Mouse (Mus musculus): ENCODE results near the gene Mecom. TPM values are rescaled to one million over a fixed set of nuclear protein-coding genes. Genes with fewer than 3 reads are reported as not detected.

Mecom gene
- total and polyA plus RNA-seq, 2 experiments from 2014 or later, result 1.9 to 3.9 TPM

GRCm38 (mm10) chr3:30192294-30193007, 355.4 kb downstream of the Mecom start:
- no peaks in the 10 kb centered on the region for H3K4me1 ChIP-seq (ENCODE audit: insufficient read depth)
- H3K4me2 ChIP-seq (ENCODE audit: low read depth), result no peak overlapping the region
- H3K36me3 ChIP-seq (ENCODE audit: insufficient read depth), result no peaks in the 10 kb centered on the region
- H3K27me3 ChIP-seq (ENCODE audit: insufficient read depth, low read length), result no peaks in the 10 kb centered on the region
- no peak for ATAC-seq
- no peak overlapping the region for H3K9ac ChIP-seq
- H3K27ac ChIP-seq (ENCODE audit: low read depth, low read length), result no peak overlapping the region
- 54% methylated on average over 12 of the region's 12 CpGs for WGBS
- TF ChIP-seq CTCF (IDR thresholded peaks at IDR 0.05; ENCODE audit: low read depth), result no peak
- DNase-seq, result no peak
- H3K4me3 ChIP-seq (ENCODE audit: low read depth, low read length), result no peak overlapping the region
- no peaks in the 10 kb centered on the region for H3K9me3 ChIP-seq (ENCODE audit: low read length)

GRCm38 (mm10) chr3:30189325-30189724, 358.5 kb downstream of the Mecom start:
- H3K36me3 ChIP-seq (ENCODE audit: insufficient read depth), result no peaks in the 10 kb centered on the region
- no peak for TF ChIP-seq CTCF (IDR thresholded peaks at IDR 0.05; ENCODE audit: low read depth)
- no peaks in the 10 kb centered on the region for H3K4me1 ChIP-seq (ENCODE audit: insufficient read depth)
- no peak overlapping the region for H3K27ac ChIP-seq (ENCODE audit: low read depth, low read length)
- H3K4me2 ChIP-seq (ENCODE audit: low read depth), result no peak overlapping the region
- no peaks in the 10 kb centered on the region for H3K9me3 ChIP-seq (ENCODE audit: low read length)
- no peak overlapping the region for H3K9ac ChIP-seq
- DNase-seq, result no peak
- ATAC-seq, result no peak
- 83% methylated on average over 2 of the region's 2 CpGs for WGBS
- H3K27me3 ChIP-seq (ENCODE audit: insufficient read depth, low read length), result no peaks in the 10 kb centered on the region
- no peak overlapping the region for H3K4me3 ChIP-seq (ENCODE audit: low read depth, low read length)

- no peaks in the 10 kb centered on the region for H3K36me3 ChIP-seq (ENCODE audit: insufficient read depth)
- no peaks in the 10 kb centered on the region for H3K27me3 ChIP-seq (ENCODE audit: insufficient read depth, low read length)
- no peak overlapping the region for H3K4me3 ChIP-seq (ENCODE audit: low read depth, low read length)
- 31% methylated on average over 5 of the region's 5 CpGs for WGBS
- H3K9ac ChIP-seq, result no peak overlapping the region
- no peaks in the 10 kb centered on the region for H3K4me1 ChIP-seq (ENCODE audit: insufficient read depth)
- no peak for TF ChIP-seq CTCF (IDR thresholded peaks at IDR 0.05; ENCODE audit: low read depth)
- DNase-seq, result no peak
- H3K4me2 ChIP-seq (ENCODE audit: low read depth), result no peak overlapping the region
- no peak for ATAC-seq
- H3K27ac ChIP-seq (ENCODE audit: low read depth, low read length), result no peak overlapping the region
- no peaks in the 10 kb centered on the region for H3K9me3 ChIP-seq (ENCODE audit: low read length)
Measured at GRCm38 (mm10) chr3:30187812-30188469, 359.9 kb downstream of the Mecom start.

GRCm38 (mm10) chr3:30181807-30182481, 365.9 kb downstream of the Mecom start:
- TF ChIP-seq CTCF (IDR thresholded peaks at IDR 0.05; ENCODE audit: low read depth), result no peak
- 87% methylated on average over 8 of the region's 8 CpGs for WGBS
- Histone ChIP-seq H3K9me3 (ENCODE audit: low read length) (no peaks in the 10 kb centered on the region), H3K27me3 (ENCODE audit: insufficient read depth, low read length) (no peaks in the 10 kb centered on the region), H3K36me3 (ENCODE audit: insufficient read depth) (no peaks in the 10 kb centered on the region), H3K4me1 (ENCODE audit: insufficient read depth) (no peaks in the 10 kb centered on the region), H3K27ac (ENCODE audit: low read depth, low read length) (no peak overlapping the region), H3K9ac (no peak overlapping the region), H3K4me2 (ENCODE audit: low read depth) (no peak overlapping the region), H3K4me3 (ENCODE audit: low read depth, low read length) (no peak overlapping the region)
- ATAC-seq (no peak), DNase-seq (no peak)

- no peak overlapping the region for H3K4me3 ChIP-seq (ENCODE audit: low read depth, low read length)
- WGBS, result 92% methylated on average over 5 of the region's 5 CpGs
- H3K36me3 ChIP-seq (ENCODE audit: insufficient read depth), result no peaks in the 10 kb centered on the region
- no peak for TF ChIP-seq CTCF (IDR thresholded peaks at IDR 0.05; ENCODE audit: low read depth)
- H3K9me3 ChIP-seq (ENCODE audit: low read length), result 0 out of 2 replicates have a peak, but pooled peaks cover 4% of the 10 kb centered on the region
- no peak overlapping the region for H3K27ac ChIP-seq (ENCODE audit: low read depth, low read length)
- no peak for DNase-seq
- no peak overlapping the region for H3K9ac ChIP-seq
- ATAC-seq, result no peak
- H3K27me3 ChIP-seq (ENCODE audit: insufficient read depth, low read length), result no peaks in the 10 kb centered on the region
- no peak overlapping the region for H3K4me2 ChIP-seq (ENCODE audit: low read depth)
- no peaks in the 10 kb centered on the region for H3K4me1 ChIP-seq (ENCODE audit: insufficient read depth)
Measured at GRCm38 (mm10) chr3:30176615-30177014, 371.2 kb downstream of the Mecom start.

GRCm38 (mm10) chr3:30173812-30174211, 374.0 kb downstream of the Mecom start:
- H3K4me2 ChIP-seq (ENCODE audit: low read depth), result no peak overlapping the region
- H3K27ac ChIP-seq (ENCODE audit: low read depth, low read length), result no peak overlapping the region
- 0 out of 2 replicates have a peak, but pooled peaks cover 4% of the 10 kb centered on the region for H3K9me3 ChIP-seq (ENCODE audit: low read length)
- no peak for TF ChIP-seq CTCF (IDR thresholded peaks at IDR 0.05; ENCODE audit: low read depth)
- H3K27me3 ChIP-seq (ENCODE audit: insufficient read depth, low read length), result no peaks in the 10 kb centered on the region
- ATAC-seq, result no peak
- no peaks in the 10 kb centered on the region for H3K4me1 ChIP-seq (ENCODE audit: insufficient read depth)
- 87% methylated on average over 3 of the region's 3 CpGs for WGBS
- H3K4me3 ChIP-seq (ENCODE audit: low read depth, low read length), result no peak overlapping the region
- H3K9ac ChIP-seq, result no peak overlapping the region
- H3K36me3 ChIP-seq (ENCODE audit: insufficient read depth), result no peaks in the 10 kb centered on the region
- no peak for DNase-seq

Measured in forebrain, postnatal 0 days (tissue).